Mouse (Mus musculus) myocyte (in vitro differentiated cells): ENCODE measurements around the gene Fto. TPM values are rescaled to one million over a fixed set of nuclear protein-coding genes. Genes with fewer than 3 reads are reported as not detected.

Experiments used
- H3K27me3 ChIP-seq: one replicate; pipeline ENCODE4 v1.6.1; 2011; ENCODE audit not compliant: control insufficient read depth, insufficient read depth, insufficient read length
- H3K36me3 ChIP-seq: one replicate; pipeline ENCODE4 v1.6.1; 2011; ENCODE audit not compliant: control insufficient read depth, insufficient read depth
- H3K4me2 ChIP-seq: one replicate; pipeline ENCODE4 v1.6.1; 2011; ENCODE audit warnings: low read depth, control low read depth
- H3K4me3 ChIP-seq: one replicate; pipeline ENCODE4 v1.5.1; 2011; ENCODE audit warnings: mild to moderate bottlenecking, control low read depth, moderate library complexity
- H3K79me2 ChIP-seq: one replicate; pipeline ENCODE4 v1.6.1; 2011; ENCODE audit not compliant: control insufficient read depth, insufficient read depth
- H3ac ChIP-seq: one replicate; pipeline ENCODE4 v1.6.1; 2011; ENCODE audit not compliant: control insufficient read depth, insufficient read length
- CEBPB ChIP-seq: IDR thresholded peaks from 2 replicates; pipeline ENCODE4 v1.6.1; 2011; ENCODE audit warnings: mild to moderate bottlenecking, moderate library complexity; ENCODE audit not compliant: poor library complexity, insufficient read depth, severe bottlenecking
- E2F4 ChIP-seq: IDR thresholded peaks from one replicate; pipeline ENCODE4 v1.6.1; 2011; ENCODE audit warnings: mild to moderate bottlenecking, control low read depth, moderate library complexity; ENCODE audit not compliant: insufficient read depth
- MAX ChIP-seq: IDR thresholded peaks from one replicate; pipeline ENCODE4 v1.6.1; 2011; ENCODE audit warnings: low read depth, mild to moderate bottlenecking, control low read depth
- MYOD1 ChIP-seq, 3 experiments: IDR thresholded peaks; one replicate each; pipeline ENCODE4 v1.6.1; 2011; ENCODE audit warnings: control low read depth in 2 of 3, low read depth in 2 of 3, mild to moderate bottlenecking in 2 of 3, moderate library complexity in 1 of 3; ENCODE audit not compliant: insufficient read length in 2 of 3, control insufficient read depth in 1 of 3
- MYOG ChIP-seq, 3 experiments: IDR thresholded peaks; one replicate each; pipeline ENCODE4 v1.6.1; 2011; ENCODE audit warnings: control low read depth in 2 of 3, low read depth in 2 of 3, mild to moderate bottlenecking in 2 of 3; ENCODE audit not compliant: insufficient read length in 2 of 3, control insufficient read depth in 1 of 3, insufficient read depth in 1 of 3
- POLR2A ChIP-seq: IDR thresholded peaks from one replicate; pipeline ENCODE4 v1.6.1; 2011; ENCODE audit warnings: low read depth, mild to moderate bottlenecking, control low read depth, moderate library complexity; ENCODE audit not compliant: insufficient read length
- POLR2AphosphoS2 ChIP-seq: IDR thresholded peaks from one replicate; pipeline ENCODE4 v1.6.1; 2011; ENCODE audit warnings: low read depth, control low read depth; ENCODE audit not compliant: insufficient read length
- REST ChIP-seq: IDR thresholded peaks from one replicate; pipeline ENCODE4 v1.6.1; 2011; ENCODE audit warnings: mild to moderate bottlenecking, control low read depth, moderate library complexity; ENCODE audit not compliant: insufficient read depth, insufficient read length
- SRF ChIP-seq: IDR thresholded peaks from one replicate; pipeline ENCODE4 v1.6.1; 2011; ENCODE audit warnings: low read depth; ENCODE audit not compliant: control insufficient read depth, insufficient read length
- TCF12 ChIP-seq: IDR thresholded peaks from one replicate; pipeline ENCODE4 v1.6.1; 2011; ENCODE audit warnings: mild to moderate bottlenecking, control low read depth; ENCODE audit not compliant: poor library complexity, insufficient read depth, severe bottlenecking
- TCF3 ChIP-seq: IDR thresholded peaks from one replicate; pipeline ENCODE4 v1.6.1; 2011; ENCODE audit warnings: low read depth, control low read depth; ENCODE audit not compliant: insufficient read length
- USF1 ChIP-seq: IDR thresholded peaks from one replicate; pipeline ENCODE4 v1.6.1; 2011; ENCODE audit warnings: low read depth, mild to moderate bottlenecking, control low read depth, moderate library complexity
- polyA plus RNA-seq: library from polyadenylated mRNA; unstranded; fragments of >200 nt; fragmentation: generic; extraction: Trizol; gene quantifications from one replicate; pipeline ENCODE4 v1.2.1, GENCODE M21; 2012; ENCODE audit warnings: missing spikeins

The Fto gene
- polyA plus RNA-seq, 1 experiment: 74.1 TPM

GRCm38 (mm10) chr8:91383811-91384210, 70.5 kb downstream of the Fto start:
- no peak for TF ChIP-seq CEBPB
- no peak for TF ChIP-seq TCF3
- TF ChIP-seq TCF12: no peak
- no peak for TF ChIP-seq POLR2A
- TF ChIP-seq MAX: no peak
- TF ChIP-seq POLR2AphosphoS2: no peak
- TF ChIP-seq E2F4: no peak
- Histone ChIP-seq H3K36me3 (no peaks in the 10 kb centered on the region), H3K4me2 (no peak overlapping the region), H3ac (no peak overlapping the region), H3K79me2 (peaks cover 73% of the 10 kb centered on the region), H3K27me3 (no peaks in the 10 kb centered on the region), H3K4me3 (no peak overlapping the region)

GRCm38 (mm10) chr8:91384389-91384788, 71.1 kb downstream of the Fto start:
- Histone ChIP-seq H3K27me3 (no peaks in the 10 kb centered on the region), H3ac (no peak overlapping the region), H3K4me2 (no peak overlapping the region), H3K79me2 (peaks cover 67% of the 10 kb centered on the region), H3K36me3 (no peaks in the 10 kb centered on the region), H3K4me3 (no peak overlapping the region)
- TF ChIP-seq POLR2AphosphoS2 (no peak), TCF12 (no peak), E2F4 (no peak), TCF3 (no peak), MAX (no peak), REST (no peak), SRF (no peak), MYOG (IDR thresholded peaks at IDR 0.05; ENCODE audit: control insufficient read depth in 1 of 3, insufficient read depth in 1 of 3, insufficient read length in 2 of 3, low read depth in 2 of 3) (no peak), USF1 (no peak), MYOD1 (IDR thresholded peaks at IDR 0.05; ENCODE audit: control insufficient read depth in 1 of 3, insufficient read length in 2 of 3, low read depth in 2 of 3) (no peak), CEBPB (no peak), POLR2A (no peak)

- no peak overlapping the region for H3K4me2 ChIP-seq
These were observed 72.5 kb downstream of the Fto start for GRCm38 (mm10) chr8:91385808-91386207.

GRCm38 (mm10) chr8:91390369-91391020, 77.2 kb downstream of the Fto start:
- H3K4me2 ChIP-seq: no peak overlapping the region
- H3K4me3 ChIP-seq: no peak overlapping the region
- H3K79me2 ChIP-seq: peaks cover 36% of the 10 kb centered on the region
- no peak overlapping the region for H3ac ChIP-seq
- H3K36me3 ChIP-seq: no peaks in the 10 kb centered on the region
- no peak for TF ChIP-seq USF1
- no peak for TF ChIP-seq CEBPB
- no peak for TF ChIP-seq E2F4
- no peak for TF ChIP-seq POLR2A
- TF ChIP-seq POLR2AphosphoS2: no peak
- TF ChIP-seq MAX: no peak
- TF ChIP-seq REST: no peak
- TF ChIP-seq TCF12: no peak
- TF ChIP-seq MYOG (IDR thresholded peaks at IDR 0.05; ENCODE audit: control insufficient read depth in 1 of 3, insufficient read depth in 1 of 3, insufficient read length in 2 of 3, low read depth in 2 of 3): no peak
- TF ChIP-seq SRF: no peak
- TF ChIP-seq TCF3: no peak
- TF ChIP-seq MYOD1 (IDR thresholded peaks at IDR 0.05; ENCODE audit: control insufficient read depth in 1 of 3, insufficient read length in 2 of 3, low read depth in 2 of 3): no peak
- no peaks in the 10 kb centered on the region for H3K27me3 ChIP-seq

More at GRCm38 (mm10) chr8:91385808-91386207, 72.5 kb downstream of the Fto start:
- peaks cover 56% of the 10 kb centered on the region for H3K79me2 ChIP-seq
- H3K27me3 ChIP-seq: no peaks in the 10 kb centered on the region
- no peak overlapping the region for H3ac ChIP-seq
- H3K4me3 ChIP-seq: no peak overlapping the region
- no peak for TF ChIP-seq SRF
- TF ChIP-seq MYOD1 (IDR thresholded peaks at IDR 0.05; ENCODE audit: control insufficient read depth in 1 of 3, insufficient read length in 2 of 3, low read depth in 2 of 3): no peak
- no peak for TF ChIP-seq POLR2AphosphoS2
- no peak for TF ChIP-seq TCF3
- TF ChIP-seq REST: no peak
- TF ChIP-seq USF1: no peak
- TF ChIP-seq MYOG (IDR thresholded peaks at IDR 0.05; ENCODE audit: control insufficient read depth in 1 of 3, insufficient read depth in 1 of 3, insufficient read length in 2 of 3, low read depth in 2 of 3): no peak
- no peak for TF ChIP-seq CEBPB
- no peak for TF ChIP-seq POLR2A
- TF ChIP-seq E2F4: no peak
- TF ChIP-seq TCF12: no peak
- no peak for TF ChIP-seq MAX
- H3K36me3 ChIP-seq: no peaks in the 10 kb centered on the region
